Mouse (Mus musculus) monocyte, adult 2 months (primary cell): Measurements from ENCODE around the gene Ankrd34b.
A peak's percentile ranks its signal among the peaks of the same experiment; 100 is the strongest.

ENCODE experiments used
- DNase-seq, 2 experiments: peaks; one replicate each; pipeline ENCODE4 v3.0.0; 2022; ENCODE audit warnings: low spot score in 2 of 2, low read depth in 1 of 2

Gene Ankrd34b

DNA sequence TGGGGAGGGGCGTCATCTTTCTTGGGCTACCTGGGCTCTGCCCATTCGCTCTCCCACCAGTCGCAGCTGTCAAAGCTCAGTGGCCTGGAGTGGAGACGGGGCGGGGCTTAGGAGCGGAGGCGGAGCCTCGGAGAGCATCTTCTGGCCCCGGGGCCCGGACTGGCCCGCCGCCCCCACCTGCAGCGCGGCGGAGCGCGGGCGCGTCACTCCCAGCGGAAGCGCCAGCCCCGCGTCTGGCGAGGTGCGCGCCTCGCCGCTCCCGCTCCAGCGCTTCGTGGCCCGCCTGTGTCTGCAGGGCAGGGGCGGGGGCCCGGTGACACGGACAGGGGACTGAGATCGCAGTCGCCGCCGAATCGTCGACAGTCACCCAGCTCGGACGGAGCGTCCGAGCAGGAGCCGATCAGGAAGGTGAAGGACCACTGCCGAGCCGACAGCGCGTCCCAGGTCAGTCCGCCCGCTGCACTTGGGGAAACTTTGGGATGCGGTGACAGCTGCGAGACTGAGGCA lies at the start of gene Ankrd34b:
Gene Ankrd34b, plus strand, starts transcription at position 139 of the 507 bp plus-strand sequence.
- no peak for DNase-seq

DNA sequence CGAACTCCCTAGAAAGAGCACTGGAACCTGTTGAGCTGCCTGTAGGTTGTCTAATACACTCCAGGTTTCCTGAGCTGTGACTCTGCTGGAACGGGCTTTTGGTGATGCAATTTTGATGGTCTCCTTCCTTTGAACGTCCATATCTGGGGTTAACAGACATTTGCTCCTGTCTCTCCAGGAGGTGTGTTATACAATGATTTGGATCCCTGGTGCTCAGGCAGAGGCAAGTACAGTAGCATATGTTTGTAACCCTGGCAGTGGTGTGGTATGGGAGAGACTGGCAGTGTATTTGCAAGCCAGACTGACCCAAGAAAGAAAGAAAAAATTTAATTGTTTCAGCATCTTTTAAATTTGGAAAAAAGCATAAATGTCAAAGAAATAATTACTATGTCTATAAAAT lies 38.3 kb upstream of the Ankrd34b start:
- DNase-seq, result no peak

DNA sequence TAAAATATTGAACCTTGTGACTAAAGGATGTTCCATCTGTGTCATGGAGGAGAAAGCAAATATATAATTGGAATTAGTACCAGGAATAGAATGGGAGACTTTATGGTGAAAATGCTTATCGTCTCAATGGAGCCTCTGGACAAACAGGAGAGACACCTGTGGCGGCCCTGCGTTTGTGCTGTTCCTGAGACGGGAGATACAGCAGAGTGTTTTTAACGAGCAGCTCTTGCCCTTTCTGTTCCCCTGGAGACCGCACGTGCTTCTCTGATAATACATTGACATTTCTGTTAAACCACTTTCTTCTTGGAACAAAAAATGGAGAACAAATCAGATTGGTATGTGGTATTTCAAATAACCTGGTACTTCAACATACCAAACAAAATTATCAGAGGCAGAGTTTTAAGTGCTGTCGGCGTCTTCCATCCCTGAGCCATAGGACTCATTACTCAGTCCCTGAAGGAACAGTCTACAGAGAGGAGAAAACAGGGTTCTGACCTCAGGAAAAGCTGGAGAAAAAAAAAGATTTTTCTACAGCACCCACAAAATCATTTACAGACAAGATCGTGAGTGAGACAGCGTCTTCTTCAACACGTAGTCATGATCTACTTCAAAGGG lies 32.5 kb upstream of the Ankrd34b start:
- DNase-seq, result no peak

DNA sequence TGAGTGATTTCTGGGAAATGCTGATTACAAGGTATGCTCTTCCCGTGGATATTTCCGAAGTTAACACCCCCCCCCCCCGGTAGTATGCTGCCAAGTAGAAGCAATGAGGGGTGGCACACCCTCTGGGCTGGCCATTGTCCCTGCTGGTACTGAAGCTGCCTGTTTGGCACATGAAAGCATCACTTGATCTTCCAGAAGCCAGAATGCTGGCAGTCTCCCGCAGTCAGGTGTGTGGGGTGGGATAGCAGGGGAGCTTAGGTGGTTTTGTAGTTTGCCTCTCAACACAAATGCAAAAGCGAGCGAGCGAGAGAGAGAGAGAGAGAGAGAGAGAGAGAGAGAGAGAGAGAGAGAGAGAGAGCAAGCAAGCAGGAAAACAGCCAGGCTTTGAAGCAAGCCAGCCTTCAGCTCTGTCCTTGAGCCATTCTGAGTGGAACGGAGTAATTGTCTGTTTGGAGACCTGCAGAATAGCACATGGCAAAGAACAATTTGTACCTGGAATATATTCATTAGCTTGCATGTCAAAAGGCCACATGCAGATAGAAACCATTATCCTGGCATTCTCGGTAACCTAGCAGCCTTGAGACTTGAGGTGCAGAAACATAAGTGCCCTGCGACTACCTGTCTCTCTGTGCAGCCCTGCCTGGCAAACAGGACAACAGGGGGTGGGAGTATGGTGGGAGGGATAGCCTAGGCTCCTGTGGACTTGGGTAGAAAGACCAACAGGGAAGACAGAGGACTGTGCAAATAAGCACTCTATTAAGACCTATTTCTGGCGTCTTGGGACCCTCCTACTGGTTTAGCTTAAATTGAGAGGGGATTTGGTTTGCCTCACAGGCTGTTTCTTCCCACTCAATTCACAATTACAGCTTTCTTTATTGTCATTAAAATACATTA lies 27.0 kb upstream of the Ankrd34b start:
- no peak for DNase-seq

DNA sequence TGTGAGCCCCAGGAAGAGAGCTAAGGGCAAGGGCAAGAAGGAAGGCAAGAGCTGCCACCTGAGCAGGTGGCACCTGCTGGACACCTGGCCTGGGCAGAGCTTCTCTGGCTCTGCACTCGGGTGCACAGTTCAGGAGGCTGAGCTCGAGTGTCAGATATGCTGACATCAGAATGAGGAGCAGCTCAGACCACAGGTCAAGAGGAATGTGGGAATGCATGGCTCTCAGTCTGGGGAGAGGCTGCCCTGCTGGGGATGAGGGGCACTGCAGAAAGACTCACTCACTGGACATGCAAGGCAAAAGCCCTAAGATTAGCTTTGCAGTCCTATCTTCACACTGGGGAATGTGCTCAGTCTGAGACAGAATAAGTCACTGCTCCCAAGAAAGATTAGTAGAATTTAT lies 23.6 kb upstream of the Ankrd34b start:
- no peak for DNase-seq

DNA sequence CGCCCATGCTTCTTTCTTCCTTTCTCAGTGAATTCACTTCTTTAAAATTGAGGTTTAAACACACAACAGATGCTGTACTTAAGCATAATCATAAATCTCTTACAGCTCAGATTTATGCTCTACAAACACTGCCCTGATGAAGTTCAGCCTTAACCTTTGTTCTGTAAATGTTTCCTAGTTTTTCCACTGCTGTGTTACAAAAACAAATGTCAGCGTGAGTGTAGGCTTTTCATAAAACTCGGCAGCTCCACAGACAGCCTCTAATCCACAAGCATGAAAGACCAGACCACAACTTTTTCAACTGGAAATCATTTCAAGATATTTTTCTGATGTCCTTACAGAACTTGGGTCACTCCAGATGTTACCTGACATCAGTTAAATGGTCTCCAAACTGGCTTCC lies 22.2 kb upstream of the Ankrd34b start:
- DNase-seq, result no peak

DNA sequence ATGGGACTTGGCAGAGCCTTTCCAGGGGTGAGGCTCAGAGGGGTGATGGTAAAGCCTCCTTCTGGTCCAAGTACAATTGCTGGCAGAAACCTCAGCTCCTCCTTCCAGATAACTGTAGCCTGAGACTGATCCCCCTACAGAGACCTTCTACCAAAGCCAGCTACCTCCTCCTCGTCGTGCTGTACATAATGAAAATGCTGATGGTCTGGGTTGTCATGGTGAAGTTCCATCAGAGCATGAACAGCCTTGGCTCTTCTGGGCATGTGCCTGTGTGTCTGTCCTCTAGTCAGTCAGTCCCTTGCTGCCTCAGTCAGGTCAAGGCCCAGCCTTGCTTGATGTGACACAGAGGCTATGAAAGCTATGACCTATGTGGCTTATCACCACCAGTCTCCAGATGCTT lies 15.2 kb upstream of the Ankrd34b start:
- no peak for DNase-seq

DNA sequence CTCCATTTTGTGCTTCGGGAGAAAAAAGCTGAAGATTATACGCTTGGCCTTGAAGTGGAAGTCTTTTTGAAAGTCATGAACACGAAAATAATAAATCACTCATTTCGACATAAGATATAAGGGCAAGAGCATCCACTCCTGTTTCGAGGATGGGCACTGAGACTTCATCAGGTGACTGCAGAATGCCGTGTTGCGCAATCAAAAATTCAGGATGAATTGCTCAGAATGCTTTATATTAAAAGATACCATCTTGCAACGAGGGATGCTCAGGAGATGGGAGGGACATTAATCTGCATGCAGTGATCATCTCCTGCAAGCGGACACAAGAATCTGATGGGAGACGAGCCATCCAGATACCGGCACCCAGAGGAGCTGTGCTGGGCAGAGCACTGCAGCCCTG lies 6.1 kb upstream of the Ankrd34b start:
- no peak for DNase-seq

DNA sequence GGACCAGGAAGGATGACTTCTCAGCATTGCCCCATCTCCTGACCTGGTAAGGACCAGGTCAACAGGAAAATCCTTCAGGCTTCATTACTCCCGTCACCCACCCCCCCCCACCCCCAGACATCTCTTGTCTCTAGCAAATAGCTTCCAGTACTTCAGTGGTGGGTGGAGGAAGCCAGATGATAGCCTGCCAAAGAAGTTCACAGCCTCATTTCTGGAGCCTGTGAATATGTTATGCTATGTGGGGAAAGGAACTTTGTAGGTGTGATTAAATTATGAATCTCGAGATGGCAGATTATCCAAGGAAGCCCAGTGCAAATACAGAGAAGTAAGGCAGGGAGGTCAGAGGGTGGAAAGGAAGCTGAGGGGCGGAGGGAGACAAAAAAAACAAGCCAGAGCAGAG lies 2.0 kb upstream of the Ankrd34b start:
- DNase-seq, result no peak

DNA sequence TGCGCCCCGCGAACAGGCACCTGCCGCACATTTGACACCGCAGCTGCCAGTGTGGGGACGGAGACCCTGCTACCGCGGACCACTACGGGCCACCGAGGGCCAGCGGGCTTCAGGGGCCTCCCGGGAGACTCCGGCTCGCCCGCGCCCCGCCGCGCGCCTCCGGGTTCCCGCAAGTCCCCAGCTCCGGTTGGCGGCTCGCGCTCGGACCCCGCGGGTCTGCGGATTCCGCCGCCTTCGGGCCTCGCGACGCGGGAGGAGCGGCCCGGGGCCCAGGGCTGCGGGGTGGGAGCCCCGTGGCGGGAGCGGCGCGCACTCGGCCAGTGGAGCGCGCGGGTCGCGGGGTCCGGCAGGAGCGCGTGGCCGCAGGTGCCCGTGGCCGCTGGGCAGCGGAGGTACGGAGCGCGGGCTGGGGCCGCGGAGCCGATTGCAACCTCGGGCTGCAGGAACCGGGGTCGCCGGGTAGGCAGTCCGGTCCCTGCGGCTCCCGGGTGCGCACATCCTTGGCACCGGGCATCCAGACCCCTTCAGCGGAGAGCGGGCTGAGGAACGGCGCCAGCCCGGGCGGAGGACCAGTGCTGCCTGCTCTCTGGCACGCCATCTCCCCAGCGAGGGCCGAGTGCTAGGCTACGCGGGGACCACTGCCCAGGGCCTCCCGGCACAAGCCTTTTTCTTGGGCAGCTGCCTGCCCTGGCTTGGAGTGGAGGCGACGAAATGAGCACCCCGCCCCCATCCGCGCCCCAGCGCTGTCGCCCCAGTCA lies 777 bp downstream of the Ankrd34b start:
- no peak for DNase-seq

DNA sequence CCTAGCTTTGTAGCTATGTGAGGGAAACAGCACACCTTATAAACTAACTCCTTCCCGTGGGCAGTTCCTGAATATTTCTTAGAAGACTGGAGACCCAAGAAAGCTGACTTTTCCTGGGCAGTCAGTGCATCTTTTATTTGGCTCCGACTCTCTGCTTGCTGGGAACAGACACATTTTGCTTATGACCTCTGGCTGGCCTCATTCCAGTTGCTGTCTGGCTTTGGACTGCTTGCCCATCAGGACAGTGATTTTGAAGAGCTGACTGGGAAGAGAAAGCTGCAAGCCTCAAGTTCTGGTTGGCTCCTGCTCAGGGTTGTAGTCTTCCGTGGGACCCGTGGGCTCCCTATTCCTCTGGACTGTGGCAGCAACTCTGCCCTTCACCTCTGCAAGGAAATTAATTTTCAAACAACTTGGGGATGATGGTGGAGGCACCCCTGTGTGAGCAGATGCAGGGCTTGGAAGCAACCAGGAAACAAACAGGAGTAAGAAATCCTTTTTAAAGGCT lies 1.7 kb downstream of the Ankrd34b start:
- DNase-seq, result no peak

DNA sequence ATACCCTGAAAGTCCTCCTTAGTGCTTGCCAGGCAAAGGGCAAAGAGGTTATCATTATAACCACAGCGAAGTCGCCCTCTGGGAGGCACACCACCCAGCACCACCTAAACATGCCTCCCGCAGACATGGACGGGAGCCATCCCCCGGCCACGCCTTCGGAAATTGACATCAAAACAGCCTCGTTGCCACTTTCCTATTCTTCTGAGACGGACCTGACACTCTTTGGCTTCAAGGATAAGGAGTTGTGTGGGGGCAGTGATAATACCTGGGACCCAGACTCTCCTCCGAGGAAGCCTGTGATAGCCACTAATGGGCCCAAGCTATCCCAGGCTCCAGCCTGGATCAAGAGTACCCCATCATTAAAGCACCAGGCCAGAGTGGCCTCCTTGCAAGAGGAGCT lies 13.0 kb downstream of the Ankrd34b start:
- DNase-seq, result no peak

DNA sequence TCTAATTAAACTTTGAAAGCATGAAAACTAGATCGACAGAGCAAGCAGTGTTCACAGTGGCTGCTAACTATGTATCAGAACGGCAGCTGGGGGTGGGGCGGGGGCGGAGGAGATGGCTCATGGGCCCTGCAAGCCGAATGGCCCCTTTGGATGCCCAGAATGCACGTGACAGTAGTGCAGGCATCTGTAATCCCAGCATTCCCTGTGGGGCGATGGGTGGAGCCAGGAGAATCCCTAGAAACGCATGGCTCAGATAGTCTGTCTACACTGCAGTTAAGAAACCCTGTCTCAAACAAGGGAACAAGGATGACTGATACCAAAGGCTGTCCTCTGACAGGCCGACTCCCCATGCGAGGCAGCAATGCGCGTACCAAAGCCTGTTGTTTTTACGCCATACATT lies 14.6 kb downstream of the Ankrd34b start:
- DNase-seq, result no peak

DNA sequence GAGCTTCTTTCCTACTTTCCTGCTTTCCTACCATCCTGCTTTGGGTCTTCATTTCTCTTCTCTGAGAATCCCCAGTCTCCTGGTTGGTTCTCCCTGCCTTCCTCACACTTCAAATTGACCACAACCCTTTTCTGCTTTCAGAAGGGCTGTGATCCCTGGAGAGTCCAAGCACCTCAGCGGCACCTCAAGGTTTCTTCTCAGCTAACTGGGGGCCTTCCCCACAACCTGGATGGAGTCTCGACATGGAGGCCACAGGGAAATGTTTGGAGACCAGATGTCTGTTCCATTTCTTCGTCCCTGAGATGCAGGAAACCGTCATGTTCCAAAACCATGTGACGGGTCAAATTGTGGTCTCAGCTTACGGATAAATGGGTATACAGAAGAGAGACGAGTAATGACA lies 21.2 kb downstream of the Ankrd34b start:
- DNase-seq, result no peak

DNA sequence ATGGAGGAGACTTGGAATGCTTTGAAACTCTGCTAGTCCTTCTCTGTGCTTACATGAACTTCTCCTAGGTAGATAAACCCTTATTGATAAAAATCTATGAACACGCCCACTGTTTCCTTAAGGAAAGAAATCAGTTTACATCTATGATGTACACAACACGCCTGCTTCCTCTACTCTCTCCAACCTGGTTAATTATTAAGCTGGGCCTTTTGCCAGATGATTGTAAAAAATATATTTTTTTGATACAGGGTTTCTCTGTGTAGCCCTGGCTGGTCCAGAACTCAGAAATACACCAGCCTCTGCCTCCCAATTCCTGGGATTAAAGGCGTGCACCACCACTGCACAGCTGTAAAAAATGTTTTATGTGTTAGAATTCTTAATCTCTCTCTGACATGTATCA lies 39.0 kb downstream of the Ankrd34b start:
- DNase-seq, result no peak

DNA sequence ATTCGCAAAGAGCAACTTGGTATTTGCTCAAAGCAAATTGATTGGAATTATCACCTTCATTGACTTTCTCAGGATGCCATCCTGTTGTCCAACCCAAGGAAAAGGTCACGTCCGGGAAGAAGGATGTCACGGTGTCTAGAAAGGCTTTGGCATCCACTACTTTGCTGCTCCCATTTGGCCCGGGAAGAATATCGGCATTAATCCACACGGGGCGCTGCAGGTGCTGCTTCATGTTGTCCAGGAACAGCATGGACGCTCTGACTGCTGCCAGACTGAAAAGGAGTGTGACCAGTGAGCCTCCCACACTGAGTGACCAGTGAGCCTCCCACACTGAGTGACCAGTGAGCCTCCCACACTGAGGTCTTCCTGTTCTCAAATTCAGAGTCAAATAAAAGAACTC lies 42.2 kb downstream of the Ankrd34b start:
- DNase-seq, result no peak

DNA sequence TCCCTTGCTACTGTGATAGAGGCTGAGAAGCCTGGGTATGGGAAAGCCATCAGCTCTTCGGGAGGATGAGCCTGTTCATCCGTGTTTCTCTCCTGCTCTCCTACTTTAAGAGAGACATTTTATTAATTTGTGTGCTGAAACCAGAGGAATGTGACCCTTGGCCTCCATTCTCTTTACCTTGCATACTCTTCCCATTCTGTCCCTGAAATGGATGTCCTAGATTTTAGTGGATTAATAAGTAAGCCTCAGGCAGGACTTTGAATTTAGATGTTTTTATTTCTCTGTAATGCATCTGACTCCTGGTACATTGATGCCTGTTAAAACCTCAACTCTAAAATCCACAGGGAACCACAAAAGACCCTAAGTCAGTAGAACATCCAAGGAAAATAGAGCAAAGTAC lies 43.7 kb downstream of the Ankrd34b start:
- no peak for DNase-seq

DNA sequence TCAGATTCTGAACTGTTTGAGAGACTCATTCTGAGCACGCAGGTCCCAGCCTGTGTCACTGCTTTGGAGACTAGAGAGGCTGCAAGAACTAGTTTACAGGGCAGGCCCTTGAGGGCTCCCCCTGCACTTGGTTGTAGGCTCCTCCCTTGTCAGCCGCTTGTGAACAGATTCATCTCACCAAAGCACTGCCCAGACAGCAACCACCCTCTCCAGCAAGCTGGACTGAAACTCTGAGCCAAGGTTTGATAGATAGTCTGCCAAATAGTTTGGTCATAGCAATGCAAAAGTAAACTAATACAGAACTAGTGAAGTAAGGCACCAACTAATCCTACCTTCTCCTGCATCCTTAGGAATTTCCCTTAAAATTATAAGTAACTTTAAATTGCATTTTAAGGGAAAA lies 44.5 kb downstream of the Ankrd34b start:
- DNase-seq, result no peak

DNA sequence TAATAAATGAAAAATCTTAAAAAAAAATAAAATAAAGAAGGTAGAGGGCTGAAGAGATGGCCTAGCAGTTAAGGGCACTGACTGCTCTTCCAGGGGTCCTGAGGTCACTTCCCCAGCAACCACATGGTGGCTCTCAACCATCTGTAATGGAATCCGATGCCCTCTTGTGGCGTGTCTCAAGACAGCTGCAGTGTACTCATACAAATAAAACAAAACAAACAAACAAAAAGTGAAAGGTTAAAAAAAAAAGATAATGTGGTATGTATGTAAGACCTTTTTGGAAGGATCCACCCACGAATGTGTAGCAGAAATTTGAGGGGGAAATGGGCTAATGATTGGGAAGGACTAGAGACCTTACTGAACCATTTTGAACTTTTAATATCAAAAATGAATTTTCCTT lies 57.7 kb downstream of the Ankrd34b start:
- DNase-seq, result peak; percentile 17 to 23

DNA sequence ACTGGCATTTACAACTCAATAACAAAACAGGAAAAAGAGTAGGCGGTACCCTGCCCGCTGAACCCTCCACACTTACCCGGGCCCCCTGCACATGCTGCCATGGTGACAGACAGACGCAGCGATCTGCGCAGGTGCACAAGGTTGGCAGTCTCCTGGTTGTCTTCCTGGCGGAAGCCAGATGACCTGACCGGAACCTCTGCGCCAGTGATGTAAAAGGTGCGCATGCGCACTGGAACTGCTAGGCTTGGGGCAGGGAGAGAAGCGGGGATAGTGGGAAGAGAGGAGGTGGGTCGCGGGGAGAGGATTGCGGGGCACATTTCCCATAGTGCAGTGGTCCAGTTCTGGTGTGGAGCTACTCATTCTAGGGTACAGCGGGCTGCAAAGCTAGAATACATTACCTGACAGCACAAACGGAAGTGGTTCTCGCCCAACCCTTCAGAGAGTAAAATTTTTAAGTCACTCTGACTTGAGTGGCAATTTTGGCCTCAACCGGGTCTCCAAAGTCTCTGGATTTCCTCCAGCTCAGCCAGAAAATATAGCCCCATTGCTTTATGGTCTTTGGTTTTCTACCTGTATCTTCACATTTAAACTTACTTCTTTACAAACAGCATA lies 58.3 kb downstream of the Ankrd34b start, which contains the start of gene Fam151b:
Gene Fam151b, minus strand, starts transcription at position 164 of the 612 bp plus-strand sequence.
- DNase-seq, result peak; percentile 33 to 71

DNA sequence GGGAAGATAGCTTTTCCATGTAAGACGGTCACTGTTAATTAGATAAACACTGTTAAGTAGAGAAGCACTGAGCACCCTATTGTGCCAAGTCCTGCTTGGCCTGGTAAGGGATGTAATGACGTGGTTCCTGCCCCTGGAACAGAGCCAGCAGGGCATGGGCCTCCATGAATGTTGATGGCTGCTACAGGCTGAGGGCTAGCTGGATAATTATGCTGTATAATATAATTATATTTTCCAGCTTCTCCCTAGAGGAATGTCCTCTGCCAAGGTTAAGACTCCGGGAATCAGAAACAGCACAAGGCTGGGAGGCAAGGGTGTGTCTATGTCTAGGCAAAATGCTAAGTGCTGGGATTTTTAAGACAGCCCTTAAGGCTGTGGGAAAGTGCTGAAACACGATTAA lies 65.1 kb downstream of the Ankrd34b start:
- no peak for DNase-seq
